Mouse (Mus musculus) gastrocnemius, postnatal 14 days (tissue): ENCODE results near the gene Mrpl46. TPM values are rescaled to one million over a fixed set of nuclear protein-coding genes. Genes with fewer than 3 reads are reported as not detected.

ENCODE experiments used
- total RNA-seq, 2 experiments: library from RNA; stranded (reverse); gene quantifications; 2 replicates each; pipeline ENCODE4 v1.2.3; 2021

Gene Mrpl46
- total RNA-seq, 2 experiments from 2014 or later, result 30.2 to 36.2 TPM

Other genes with a start within 250 kb of the Mrpl46 start
- 1 to 10 TPM; 3.1 to 3.5 TPM for gene Ntrk3, start 45.5 kb downstream of the Mrpl46 start, total RNA-seq
- gene Mrps11, start 412 bp downstream of the Mrpl46 start, total RNA-seq, result 10 to 100 TPM; 25.7 to 26.9 TPM
- gene Det1, start 63.7 kb upstream of the Mrpl46 start, total RNA-seq, result 1 to 10 TPM; 8.5 to 9.2 TPM
- gene Aen, start 112.3 kb upstream of the Mrpl46 start, total RNA-seq, result 10 to 100 TPM; 23.2 to 27.5 TPM
- 1 to 10 TPM; 1.0 to 1.2 TPM for gene Isg20, start 129.9 kb upstream of the Mrpl46 start, total RNA-seq